Mouse (Mus musculus): ENCODE data around the gene Fgfr2. TPM values are rescaled to one million over a fixed set of nuclear protein-coding genes. Genes with fewer than 3 reads are reported as not detected.

The Fgfr2 gene
- total and polyA plus RNA-seq, 2 experiments from 2014 or later, result 17.1 to 47.6 TPM

GRCm38 (mm10) chr7:130288248-130288647 lies 2834.9 kb downstream of the Fgfr2 start:
- H3K27ac ChIP-seq (ENCODE audit: low read depth, low read length), result no peak overlapping the region
- DNase-seq (no peak), ATAC-seq (no peak)
- no peaks in the 10 kb centered on the region for H3K9me3 ChIP-seq (ENCODE audit: low read length)
- 78% methylated on average over 7 of the region's 7 CpGs for WGBS
- no peak overlapping the region for H3K4me2 ChIP-seq (ENCODE audit: low read depth)
- H3K4me3 ChIP-seq (ENCODE audit: low read depth, low read length), result no peak overlapping the region
- no peaks in the 10 kb centered on the region for H3K27me3 ChIP-seq (ENCODE audit: insufficient read depth, low read length)
- no peak overlapping the region for H3K9ac ChIP-seq
- H3K4me1 ChIP-seq (ENCODE audit: insufficient read depth), result peaks cover 4% of the 10 kb centered on the region; the same call in 1 of the 2 replicates
- H3K36me3 ChIP-seq (ENCODE audit: insufficient read depth), result no peaks in the 10 kb centered on the region
- no peak for TF ChIP-seq CTCF (IDR thresholded peaks at IDR 0.05; ENCODE audit: low read depth)

- no peak overlapping the region for H3K27ac ChIP-seq (ENCODE audit: low read depth, low read length)
- no peaks in the 10 kb centered on the region for H3K27me3 ChIP-seq (ENCODE audit: insufficient read depth, low read length)
- no peaks in the 10 kb centered on the region for H3K9me3 ChIP-seq (ENCODE audit: low read length)
- 68% methylated on average over 19 of the region's 19 CpGs for WGBS
- H3K4me3 ChIP-seq (ENCODE audit: low read depth, low read length), result no peak overlapping the region
- DNase-seq (no peak), ATAC-seq (no peak)
- no peak for TF ChIP-seq CTCF (IDR thresholded peaks at IDR 0.05; ENCODE audit: low read depth)
- H3K4me1 ChIP-seq (ENCODE audit: insufficient read depth), result no peaks in the 10 kb centered on the region
- no peak overlapping the region for H3K9ac ChIP-seq
- H3K36me3 ChIP-seq (ENCODE audit: insufficient read depth), result no peaks in the 10 kb centered on the region
- no peak overlapping the region for H3K4me2 ChIP-seq (ENCODE audit: low read depth)
These were observed 2844.1 kb downstream of the Fgfr2 start for GRCm38 (mm10) chr7:130278738-130279705.

DNA sequence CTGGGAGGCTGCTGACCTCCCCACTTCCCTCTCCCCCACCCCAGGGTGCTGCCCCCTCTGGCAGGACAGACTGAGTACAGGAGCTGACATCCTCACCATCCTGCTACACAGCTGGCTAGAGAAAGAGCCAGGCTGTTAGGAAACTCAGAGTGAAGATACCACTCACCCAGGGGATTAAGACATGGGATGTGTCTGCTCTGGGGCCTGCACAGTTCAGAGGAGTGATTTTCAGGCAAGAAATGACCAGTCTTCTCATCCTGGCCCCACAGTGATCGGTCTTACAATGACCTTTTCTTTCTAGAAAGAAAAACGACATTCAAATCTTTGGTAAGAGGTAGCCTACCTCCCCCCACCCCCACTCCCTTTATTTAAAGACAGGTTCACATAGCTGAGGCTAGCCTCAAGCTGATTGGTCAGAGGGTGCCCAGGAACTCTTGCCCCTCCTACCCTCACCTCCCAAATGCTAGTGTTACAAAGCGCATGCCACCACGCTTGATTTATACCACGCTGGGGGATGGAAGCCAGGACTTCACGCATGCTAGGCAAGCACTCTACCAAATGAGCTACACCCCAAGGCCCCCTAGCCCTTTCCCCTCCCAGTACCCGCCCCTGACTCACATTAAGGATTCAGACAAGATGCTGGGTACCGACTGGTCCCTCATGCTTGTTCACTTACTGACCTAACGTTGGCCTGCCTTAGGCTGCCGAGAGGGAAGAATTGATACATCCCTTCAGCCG lies 2845.0 kb downstream of the Fgfr2 start:
- 68% methylated on average over 11 of the region's 11 CpGs for WGBS
- ATAC-seq, result no peak
- no peak overlapping the region for H3K27ac ChIP-seq (ENCODE audit: low read depth, low read length)

DNA sequence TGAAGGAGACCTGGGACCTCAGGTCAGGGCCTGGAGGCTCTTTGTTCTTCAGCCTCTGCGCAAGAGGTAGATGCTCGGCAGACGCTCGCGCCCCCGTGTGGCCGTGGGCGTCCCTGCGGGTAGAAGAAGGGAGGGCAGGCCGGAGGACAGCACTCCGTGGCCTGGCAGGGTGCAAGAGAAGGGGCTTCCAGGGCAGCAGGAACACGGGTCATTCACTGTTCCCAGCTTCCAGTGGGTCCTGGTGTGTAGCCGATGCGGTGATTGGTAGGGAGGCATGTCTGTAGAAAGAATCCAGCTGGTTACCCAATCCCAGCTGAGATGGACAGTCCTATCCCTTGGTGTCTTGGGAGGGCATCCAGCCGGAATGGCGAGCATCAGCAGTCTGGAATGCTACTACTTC lies 2849.9 kb downstream of the Fgfr2 start:
- Histone ChIP-seq H3K27ac (ENCODE audit: low read depth, low read length) (no peak overlapping the region), H3K9me3 (ENCODE audit: low read length) (no peaks in the 10 kb centered on the region), H3K4me1 (ENCODE audit: insufficient read depth) (no peaks in the 10 kb centered on the region), H3K9ac (no peak overlapping the region), H3K4me3 (ENCODE audit: low read depth, low read length) (no peak overlapping the region), H3K36me3 (ENCODE audit: insufficient read depth) (no peaks in the 10 kb centered on the region), H3K4me2 (ENCODE audit: low read depth) (no peak overlapping the region), H3K27me3 (ENCODE audit: insufficient read depth, low read length) (no peaks in the 10 kb centered on the region)
- peak; percentile 89 for TF ChIP-seq CTCF (IDR thresholded peaks at IDR 0.05; ENCODE audit: low read depth)
- peak; percentile 79 for DNase-seq
- 14% methylated on average over 16 of the region's 16 CpGs for WGBS
- peak; percentile 42 for ATAC-seq

More for the DNA sequence above, 2845.0 kb downstream of the Fgfr2 start:
- Histone ChIP-seq H3K4me3 (ENCODE audit: low read depth, low read length) (no peak overlapping the region), H3K36me3 (ENCODE audit: insufficient read depth) (no peaks in the 10 kb centered on the region), H3K9ac (no peak overlapping the region), H3K27me3 (ENCODE audit: insufficient read depth, low read length) (no peaks in the 10 kb centered on the region), H3K9me3 (ENCODE audit: low read length) (no peaks in the 10 kb centered on the region), H3K4me2 (ENCODE audit: low read depth) (no peak overlapping the region), H3K4me1 (ENCODE audit: insufficient read depth) (no peaks in the 10 kb centered on the region)
- TF ChIP-seq CTCF (IDR thresholded peaks at IDR 0.05; ENCODE audit: low read depth), result no peak
- DNase-seq, result no peak

GRCm38 (mm10) chr7:130270807-130271206 lies 2852.3 kb downstream of the Fgfr2 start:
- no peak overlapping the region for H3K4me2 ChIP-seq (ENCODE audit: low read depth)
- H3K4me1 ChIP-seq (ENCODE audit: insufficient read depth), result no peaks in the 10 kb centered on the region
- no peak overlapping the region for H3K9ac ChIP-seq
- DNase-seq, result no peak
- H3K4me3 ChIP-seq (ENCODE audit: low read depth, low read length), result no peak overlapping the region
- peak; percentile 37; the same call in 1 of the 2 replicates for TF ChIP-seq CTCF (IDR thresholded peaks at IDR 0.05; ENCODE audit: low read depth)
- no peak overlapping the region for H3K27ac ChIP-seq (ENCODE audit: low read depth, low read length)
- ATAC-seq, result no peak
- no peaks in the 10 kb centered on the region for H3K9me3 ChIP-seq (ENCODE audit: low read length)
- no peaks in the 10 kb centered on the region for H3K36me3 ChIP-seq (ENCODE audit: insufficient read depth)
- no peaks in the 10 kb centered on the region for H3K27me3 ChIP-seq (ENCODE audit: insufficient read depth, low read length)
- WGBS, result 77% methylated on average over 5 of the region's 5 CpGs

GRCm38 (mm10) chr7:130269124-130269867 lies 2853.9 kb downstream of the Fgfr2 start:
- WGBS, result 27% methylated on average over 16 of the region's 16 CpGs

More at GRCm38 (mm10) chr7:130269124-130269867, 2853.9 kb downstream of the Fgfr2 start:
- H3K9ac ChIP-seq, result no peak overlapping the region
- no peaks in the 10 kb centered on the region for H3K36me3 ChIP-seq (ENCODE audit: insufficient read depth)
- H3K4me3 ChIP-seq (ENCODE audit: low read depth, low read length), result no peak overlapping the region
- 0 out of 2 replicates have a peak, but pooled peaks cover 4% of the 10 kb centered on the region for H3K4me1 ChIP-seq (ENCODE audit: insufficient read depth)
- DNase-seq (no peak), ATAC-seq (no peak)
- no peak overlapping the region for H3K27ac ChIP-seq (ENCODE audit: low read depth, low read length)
- H3K27me3 ChIP-seq (ENCODE audit: insufficient read depth, low read length), result no peaks in the 10 kb centered on the region
- H3K9me3 ChIP-seq (ENCODE audit: low read length), result no peaks in the 10 kb centered on the region
- peak; percentile 27 for TF ChIP-seq CTCF (IDR thresholded peaks at IDR 0.05; ENCODE audit: low read depth)
- H3K4me2 ChIP-seq (ENCODE audit: low read depth), result no peak overlapping the region

Measured in forebrain, postnatal 0 days (tissue).